Mouse (Mus musculus) lung, adult 2 months (tissue): ENCODE measurements around the gene Car4. TPM values are rescaled to one million over a fixed set of nuclear protein-coding genes. Genes with fewer than 3 reads are reported as not detected.

Source experiments
- DNase-seq: peaks from one replicate; pipeline ENCODE4 v3.0.0; 2022
- H3K4me1 ChIP-seq: fragments of 200-500 bp; 2 replicates; pipeline ENCODE4 v1.6.1; 2011; ENCODE audit warnings: low read length; ENCODE audit not compliant: control insufficient read depth, insufficient read depth
- H3K4me3 ChIP-seq: fragments of 200-500 bp; replicated peaks from 2 replicates; pipeline ENCODE3; 2011; ENCODE audit warnings: low read depth, mild to moderate bottlenecking, control low read depth, low read length; ENCODE audit errors: extremely low read depth
- CTCF ChIP-seq: fragments of 200-500 bp; IDR thresholded peaks from 2 replicates; pipeline ENCODE4 v1.5.1; 2011; ENCODE audit warnings: mild to moderate bottlenecking, low read length, control low read depth; ENCODE audit not compliant: insufficient read depth
- POLR2A ChIP-seq: fragments of 200-500 bp; IDR thresholded peaks from 2 replicates; pipeline ENCODE4 v1.6.1; 2011; ENCODE audit warnings: low read depth, mild to moderate bottlenecking, control low read depth, low read length, borderline replicate concordance; ENCODE audit errors: extremely low read depth
- WGBS: fragments of 180-500 bp; shearing (Covaris S2); methylation state at CpG from one replicate; pipeline ENCODE4 v1.1.7; 2018; 5-methylcytosine and 5-hydroxymethylcytosine counted together
- polyA plus RNA-seq: library from polyadenylated mRNA; depleted of rRNA; stranded (reverse); fragments of >200 nt; gene quantifications from 2 replicates; pipeline ENCODE4 v1.2.3, GENCODE M21; 2012; rRNA removed

Gene Car4
- polyA plus RNA-seq, 1 experiment: 190 TPM

GRCm38 (mm10) chr11:84980697-84981096 is 23.1 kb downstream of the Car4 start:
- TF ChIP-seq CTCF (no peak), POLR2A (no peak)
- DNase-seq: no peak
- WGBS: 62% methylated on average over 2 of the region's 2 CpGs
- Histone ChIP-seq H3K4me1 (no peaks in the 10 kb centered on the region), H3K4me3 (no peak overlapping the region)

DNA sequence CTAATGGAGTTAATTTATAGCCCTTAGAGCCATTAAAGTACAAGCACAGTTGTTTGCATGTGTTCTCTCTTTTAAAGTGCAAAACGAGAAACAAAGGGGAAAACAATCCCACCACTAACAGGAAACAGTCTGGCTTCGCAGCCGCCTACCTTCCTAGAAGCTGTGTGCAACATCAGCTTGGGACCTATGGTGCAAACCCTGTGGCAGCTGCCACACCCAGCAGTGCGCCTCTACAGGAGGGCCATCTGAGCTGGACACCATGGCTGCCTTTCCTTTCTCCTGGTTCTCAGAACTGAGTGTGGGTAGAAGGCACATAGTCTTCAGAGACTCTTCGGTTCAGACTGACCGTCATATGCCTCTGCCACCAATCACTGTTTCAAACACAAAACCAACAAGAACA is 27.8 kb downstream of the Car4 start:
- Histone ChIP-seq H3K4me3 (no peak overlapping the region), H3K4me1 (no peaks in the 10 kb centered on the region)
- WGBS: 83% methylated on average over 6 of the region's 6 CpGs
- no peak for DNase-seq
- TF ChIP-seq POLR2A (no peak), CTCF (no peak)

DNA sequence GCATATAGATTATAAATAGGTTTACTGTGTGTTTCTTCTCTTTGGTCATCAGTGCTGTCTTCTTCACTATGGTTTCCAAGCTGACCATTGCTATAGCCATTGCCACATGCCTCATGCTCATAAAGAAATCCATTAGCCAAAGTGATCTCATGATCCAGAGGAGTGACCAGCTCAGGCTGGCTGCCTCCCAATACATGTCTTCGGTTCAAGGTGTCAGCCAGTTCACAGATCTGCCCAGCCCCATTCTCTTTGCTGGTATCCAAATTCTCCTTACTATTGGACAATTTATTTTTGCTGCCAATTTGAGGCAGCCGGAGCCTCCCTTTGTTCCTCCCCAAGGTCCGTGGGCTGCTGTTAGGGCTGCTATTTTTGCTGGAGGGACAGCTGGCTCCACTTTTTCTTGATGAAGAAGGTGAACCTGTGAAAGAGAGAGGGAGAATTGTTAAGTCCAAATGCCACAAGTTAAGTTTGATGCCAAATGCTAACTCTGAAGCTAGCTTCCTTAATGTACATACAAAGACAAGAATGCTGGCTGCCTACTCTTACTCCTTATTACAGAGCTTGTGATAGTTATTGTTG is 30.8 kb downstream of the Car4 start:
- WGBS: 88% methylated on average over 3 of the region's 3 CpGs

DNA sequence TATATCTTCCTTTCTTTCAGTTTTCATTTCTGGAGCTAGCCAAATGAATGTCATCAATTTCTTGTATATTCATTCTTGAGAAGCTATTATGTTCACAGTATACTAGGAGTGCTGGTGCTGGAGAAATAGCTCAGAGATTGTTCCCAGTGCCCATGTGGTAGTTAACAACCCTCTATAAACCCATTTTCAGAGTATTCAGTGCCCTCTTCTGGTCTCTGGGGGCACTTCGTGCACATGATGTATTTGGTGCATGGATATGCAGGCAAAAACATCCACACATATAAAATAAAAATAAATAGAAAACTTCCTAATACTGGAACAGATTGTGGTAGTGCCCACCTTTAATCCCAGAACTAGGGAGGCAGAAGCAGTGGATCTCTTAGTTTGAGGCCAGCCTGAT is 35.4 kb downstream of the Car4 start:
- WGBS: 88% methylated on average over 1 of the region's 1 CpGs
- H3K4me1 ChIP-seq: no peaks in the 10 kb centered on the region
- no peak for DNase-seq
- H3K4me3 ChIP-seq: no peak overlapping the region
- TF ChIP-seq POLR2A (no peak), CTCF (no peak)

More for the DNA sequence above, 30.8 kb downstream of the Car4 start:
- Histone ChIP-seq H3K4me1 (no peaks in the 10 kb centered on the region), H3K4me3 (no peak overlapping the region)
- no peak for TF ChIP-seq POLR2A
- no peak for DNase-seq

DNA sequence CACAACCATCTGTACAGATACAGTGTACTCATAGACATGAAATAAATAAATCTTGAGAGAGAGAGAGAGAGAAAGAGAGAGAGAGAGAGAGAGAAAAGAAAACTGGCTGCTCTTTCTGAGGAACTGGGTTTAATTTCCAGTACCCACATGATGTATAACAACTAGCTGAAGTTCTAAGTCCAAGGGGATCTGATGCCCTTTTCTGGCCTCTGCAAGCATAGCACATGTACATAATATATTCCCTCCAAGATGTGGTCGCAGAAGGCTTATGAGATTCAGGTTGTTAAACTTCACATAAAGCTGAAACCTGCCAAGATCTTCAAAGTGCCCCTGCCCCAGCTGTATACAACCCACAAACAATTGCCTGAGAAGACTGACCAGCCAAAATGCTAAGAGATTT is 37.7 kb downstream of the Car4 start:
- WGBS: 88% methylated on average over 1 of the region's 1 CpGs
- TF ChIP-seq CTCF: no peak
- TF ChIP-seq POLR2A: no peak

GRCm38 (mm10) chr11:85003566-85003965 is 46.0 kb downstream of the Car4 start:
- no peaks in the 10 kb centered on the region for H3K4me1 ChIP-seq
- TF ChIP-seq POLR2A (no peak), CTCF (no peak)
- DNase-seq: no peak
- H3K4me3 ChIP-seq: no peak overlapping the region
- 82% methylated on average over 3 of the region's 3 CpGs for WGBS

More for the DNA sequence above, 37.7 kb downstream of the Car4 start:
- DNase-seq: no peak
- no peak overlapping the region for H3K4me3 ChIP-seq
- H3K4me1 ChIP-seq: no peaks in the 10 kb centered on the region

GRCm38 (mm10) chr11:85013121-85013520 is 55.5 kb downstream of the Car4 start:
- TF ChIP-seq CTCF: no peak
- no peak for TF ChIP-seq POLR2A
- Histone ChIP-seq H3K4me1 (no peaks in the 10 kb centered on the region), H3K4me3 (no peak overlapping the region)
- DNase-seq: no peak

Other genes starting within 250 kb of the Car4 start
- gene Mrm1, start 138.3 kb upstream of the Car4 start, polyA plus RNA-seq: 7.2 and 8.7 TPM in 2 replicates
- 19.5 and 21.3 TPM in 2 replicates for gene Dhrs11, start 128.8 kb upstream of the Car4 start, polyA plus RNA-seq
- 28.1 and 42.2 TPM in 2 replicates for gene Ggnbp2, start 87.0 kb upstream of the Car4 start, polyA plus RNA-seq
- 6.9 and 8.0 TPM in 2 replicates for gene Myo19, start 77.6 kb upstream of the Car4 start, polyA plus RNA-seq
- gene Pigw, start 77.5 kb upstream of the Car4 start, polyA plus RNA-seq: 1.1 and 2.3 TPM in 2 replicates
- gene Znhit3, start 41.4 kb upstream of the Car4 start, polyA plus RNA-seq: 6.5 and 7.7 TPM in 2 replicates
- gene Usp32, start 182.4 kb downstream of the Car4 start, polyA plus RNA-seq: 4.4 and 7.9 TPM in 2 replicates
- gene 1700125H20Rik, start 212.6 kb downstream of the Car4 start, polyA plus RNA-seq: not detected in 2 replicates